ENCODE assay signal across 37 mouse cellular contexts in the genomic region with DNA sequence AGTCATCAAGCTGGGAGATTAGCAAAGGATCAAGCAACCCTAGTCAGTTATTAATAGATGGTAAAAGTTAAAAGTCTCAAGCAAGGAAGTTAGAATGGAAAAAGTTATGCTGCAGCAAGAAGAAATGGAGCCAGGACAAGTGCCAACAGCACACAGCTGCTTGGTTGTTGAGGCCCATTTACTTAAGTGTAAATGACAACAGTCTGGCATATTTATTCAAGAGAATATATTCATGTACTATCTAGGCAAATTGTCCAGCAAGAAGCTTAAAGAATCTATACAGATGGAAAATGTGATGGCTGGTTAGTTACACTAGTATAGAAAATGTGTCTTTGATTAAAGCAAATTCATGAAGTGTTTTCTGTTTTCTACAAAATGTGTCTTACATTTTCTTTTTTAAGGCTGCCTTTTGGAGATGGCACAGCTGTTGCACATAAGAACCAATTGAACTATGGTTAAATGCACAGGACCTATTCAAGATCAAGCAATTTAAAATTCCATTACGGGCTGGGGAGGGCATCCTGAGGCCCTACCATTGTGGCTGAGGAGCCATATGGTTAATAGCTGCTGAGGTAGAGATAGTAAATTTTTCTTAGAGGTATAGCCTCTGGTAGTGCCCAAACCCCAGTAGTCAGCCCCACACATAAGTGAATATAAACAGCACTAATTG. TPM values are rescaled to one million over a fixed set of nuclear protein-coding genes. Genes with fewer than 3 reads are reported as not detected.
DNase-seq lines count a peak whose midpoint lies in the region; ATAC-seq and TF ChIP-seq lines count a peak whose summit lies in the region.
"Had no signal": no experiment of that assay in that cellular context is flagged by ENCODE, and none has a peak within 500 bp of the region (broad histone marks: within the 10 kb centered on the region; RNA-seq: fewer than 3 reads in every experiment).

No protein-coding gene starts in this region.

- no peaks in the 10 kb centered on the region for H3K4me1 ChIP-seq in lung, embryonic 16.5 days (replicated peaks; ENCODE audit: control insufficient read depth, insufficient read depth, low read length)
- no peaks in the 10 kb centered on the region for H3K4me1 ChIP-seq in lung, adult 2 months (ENCODE audit: control insufficient read depth, insufficient read depth, low read length)
- H3K4me1 ChIP-seq in embryonic facial prominence, embryonic 15.5 days = no peaks in the 10 kb centered on the region
- H3K4me1 ChIP-seq: hindbrain, embryonic 12.5 days; limb, embryonic 12.5 days had no signal

- H3K27ac ChIP-seq in lung, embryonic 16.5 days (ENCODE audit: low read length) = no peak overlapping the region
- peak overlapping the region; percentile 69 for H3K27ac ChIP-seq in embryonic facial prominence, embryonic 15.5 days (replicated peaks)
- H3K27ac ChIP-seq: forebrain, embryonic 10.5 days; hindbrain, embryonic 12.5 days; limb, embryonic 12.5 days had no signal

- H3K4me3 ChIP-seq in lung, embryonic 16.5 days (ENCODE audit: low read length) = no peak overlapping the region
- no peak overlapping the region for H3K4me3 ChIP-seq in lung, adult 2 months (replicated peaks; ENCODE audit: extremely low read depth, low read depth, low read length)
- H3K4me3 ChIP-seq in embryonic facial prominence, embryonic 15.5 days (replicated peaks) = no peak overlapping the region
- H3K4me3 ChIP-seq: forebrain, embryonic 10.5 days; hindbrain, embryonic 12.5 days; limb, embryonic 12.5 days had no signal

- no peak overlapping the region for H3K4me2 ChIP-seq in lung, embryonic 16.5 days (ENCODE audit: low read depth, low read length)
- no peak overlapping the region for H3K4me2 ChIP-seq in embryonic facial prominence, embryonic 15.5 days (replicated peaks)
- H3K4me2 ChIP-seq: heart, embryonic 11.5 days; hindbrain, embryonic 12.5 days; limb, embryonic 12.5 days; liver, embryonic 11.5 days; midbrain, embryonic 11.5 days had no signal

- intact Hi-C loops in gastrocnemius, postnatal 36 days (cut with DNase I) = no loop called here

- TF ChIP-seq CTCF in lung, adult 2 months (IDR thresholded peaks at IDR 0.05; ENCODE audit: insufficient read depth, low read length) = no peak

- WGBS in lung, embryonic 16.5 days = 46% methylated on average over 1 of the region's 1 CpGs
- 55% methylated on average over 1 of the region's 1 CpGs for WGBS in lung, adult 2 months
- WGBS in embryonic facial prominence, embryonic 15.5 days = 37% methylated on average over 1 of the region's 1 CpGs

- no peaks in the 10 kb centered on the region for H3K36me3 ChIP-seq in lung, embryonic 16.5 days (ENCODE audit: control insufficient read depth, insufficient read depth, low read length)
- no peaks in the 10 kb centered on the region for H3K36me3 ChIP-seq in embryonic facial prominence, embryonic 15.5 days
- H3K36me3 ChIP-seq: forebrain, embryonic 10.5 days; hindbrain, embryonic 12.5 days; limb, embryonic 12.5 days had no signal

- H3K27me3 ChIP-seq in lung, embryonic 16.5 days (ENCODE audit: control insufficient read depth, insufficient read depth, low read depth, low read length) = no peaks in the 10 kb centered on the region
- no peaks in the 10 kb centered on the region for H3K27me3 ChIP-seq in embryonic facial prominence, embryonic 15.5 days
- H3K27me3 ChIP-seq: hindbrain, embryonic 12.5 days; limb, embryonic 12.5 days had no signal

- TF ChIP-seq POLR2A in lung, adult 2 months (IDR thresholded peaks at IDR 0.05; ENCODE audit: borderline replicate concordance, extremely low read depth, low read depth, low read length) = no peak

- no peaks in the 10 kb centered on the region for H3K9me3 ChIP-seq in lung, embryonic 16.5 days (ENCODE audit: control insufficient read depth, low read length)
- no peaks in the 10 kb centered on the region for H3K9me3 ChIP-seq in embryonic facial prominence, embryonic 15.5 days (replicated peaks)
- H3K9me3 ChIP-seq: forebrain, embryonic 10.5 days; hindbrain, embryonic 12.5 days; limb, embryonic 12.5 days had no signal

- ATAC-seq in lung, embryonic 16.5 days (ENCODE audit: low read depth) = peak; percentile 83
- ATAC-seq in embryonic facial prominence, embryonic 15.5 days (ENCODE audit: insufficient number of reproducible peaks, low FRiP score, low TSS enrichment, low read depth) = peak; percentile 76; the same call in 1 of the 2 replicates
- ATAC-seq: CD4-positive, CD25-positive, alpha-beta regulatory T cell, adult 4 months; intestine, postnatal 0 days had no signal

- H3K9ac ChIP-seq in lung, embryonic 16.5 days (ENCODE audit: low read length) = no peak overlapping the region
- H3K9ac ChIP-seq in embryonic facial prominence, embryonic 15.5 days = no peak overlapping the region
- H3K9ac ChIP-seq: hindbrain, embryonic 12.5 days; limb, embryonic 12.5 days had no signal

- peak; percentile 18 for DNase-seq in gastrocnemius, postnatal 10 days
- no peak for DNase-seq in gastrocnemius, postnatal 36 days
- DNase-seq in lung, adult 2 months = no peak
- DNase-seq in brain, adult 2 months (ENCODE audit: low read depth, low spot score) = peak; percentile 12
- DNase-seq in spleen, adult 12 weeks (ENCODE audit: low spot score) = no peak
- DNase-seq: adrenal gland, postnatal 25 days; cerebellum, adult 2 months; cerebellum, postnatal 14 days; gastrocnemius, postnatal 25 days; heart, adult 18-20 months; heart, postnatal 36 days; kidney, adult 9 months; kidney, postnatal 14 days; layer of hippocampus, adult 9-11 months; right cerebral cortex, postnatal 14 days; spleen, adult 18-20 months; thymus, adult 2 months; thymus, postnatal 36 days had no signal

RNA-seq across cellular contexts. Expression of gene Olfr957, which starts 8.1 kb away (rescaled TPM):
- not detected for total RNA-seq in gastrocnemius, postnatal 10 days (2021)
- total RNA-seq in gastrocnemius, postnatal 36 days (2021) = not detected
- not detected in 2 replicates for polyA plus RNA-seq in lung, embryonic 16.5 days (2015; fragmentation: Nextera tagmentation; extraction: Ambion mirVana)
- not detected in 2 replicates for polyA plus RNA-seq in lung, adult 2 months (2012; rRNA removed)
- polyA plus RNA-seq in embryonic facial prominence, embryonic 15.5 days (2015; fragmentation: Nextera tagmentation; extraction: Ambion mirVana) = 0.40 and 0.59 TPM in 2 replicates
- total RNA-seq: adrenal gland, adult 18-20 months; adrenal gland, postnatal 25 days; gastrocnemius, postnatal 25 days; heart, adult 18-20 months; heart, postnatal 36 days; left cerebral cortex, postnatal 10 days; megakaryocyte progenitor cell, adult 5-6 weeks; monocyte, adult 5-6 weeks had no signal
- polyA plus RNA-seq: CD4-positive, CD25-positive, alpha-beta regulatory T cell, adult 4 months; cerebellum, adult 2 months; cortical plate, adult 2 months; forebrain, embryonic 10.5 days; heart, embryonic 11.5 days; heart, embryonic 16.5 days; hindbrain, embryonic 12.5 days; intestine, postnatal 0 days; limb, embryonic 12.5 days; liver, embryonic 11.5 days; liver, embryonic 16.5 days; midbrain, embryonic 11.5 days; neural tube, embryonic 14.5 days; stomach, embryonic 16.5 days; thymus, adult 2 months had no signal

RNA-seq across cellular contexts. Expression of gene Olfr44, which starts 30.0 kb away (rescaled TPM):
- total RNA-seq in gastrocnemius, postnatal 10 days (2021) = not detected
- not detected for total RNA-seq in gastrocnemius, postnatal 36 days (2021)
- not detected in 2 replicates for polyA plus RNA-seq in lung, embryonic 16.5 days (2015; fragmentation: Nextera tagmentation; extraction: Ambion mirVana)
- not detected in 2 replicates for polyA plus RNA-seq in lung, adult 2 months (2012; rRNA removed)
- not detected in 2 replicates for polyA plus RNA-seq in embryonic facial prominence, embryonic 15.5 days (2015; fragmentation: Nextera tagmentation; extraction: Ambion mirVana)
- total RNA-seq: adrenal gland, adult 18-20 months; adrenal gland, postnatal 25 days; gastrocnemius, postnatal 25 days; heart, adult 18-20 months; heart, postnatal 36 days; left cerebral cortex, postnatal 10 days; megakaryocyte progenitor cell, adult 5-6 weeks; monocyte, adult 5-6 weeks had no signal
- polyA plus RNA-seq: CD4-positive, CD25-positive, alpha-beta regulatory T cell, adult 4 months; cerebellum, adult 2 months; cortical plate, adult 2 months; forebrain, embryonic 10.5 days; heart, embryonic 11.5 days; heart, embryonic 16.5 days; hindbrain, embryonic 12.5 days; intestine, postnatal 0 days; limb, embryonic 12.5 days; liver, embryonic 11.5 days; liver, embryonic 16.5 days; midbrain, embryonic 11.5 days; neural tube, embryonic 14.5 days; stomach, embryonic 16.5 days; thymus, adult 2 months had no signal

RNA-seq across cellular contexts. Expression of gene Olfr958, which starts 30.1 kb away (rescaled TPM):
- total RNA-seq in gastrocnemius, postnatal 10 days (2021) = not detected
- total RNA-seq in gastrocnemius, postnatal 36 days (2021) = not detected
- not detected in 2 replicates for polyA plus RNA-seq in lung, embryonic 16.5 days (2015; fragmentation: Nextera tagmentation; extraction: Ambion mirVana)
- polyA plus RNA-seq in lung, adult 2 months (2012; rRNA removed) = not detected in 2 replicates
- 0.04 TPM in 1 of 2 replicates, not detected in the other for polyA plus RNA-seq in embryonic facial prominence, embryonic 15.5 days (2015; fragmentation: Nextera tagmentation; extraction: Ambion mirVana)
- total RNA-seq: adrenal gland, adult 18-20 months; adrenal gland, postnatal 25 days; gastrocnemius, postnatal 25 days; heart, adult 18-20 months; heart, postnatal 36 days; left cerebral cortex, postnatal 10 days; megakaryocyte progenitor cell, adult 5-6 weeks; monocyte, adult 5-6 weeks had no signal
- polyA plus RNA-seq: CD4-positive, CD25-positive, alpha-beta regulatory T cell, adult 4 months; cerebellum, adult 2 months; cortical plate, adult 2 months; forebrain, embryonic 10.5 days; heart, embryonic 11.5 days; heart, embryonic 16.5 days; hindbrain, embryonic 12.5 days; intestine, postnatal 0 days; limb, embryonic 12.5 days; liver, embryonic 11.5 days; liver, embryonic 16.5 days; midbrain, embryonic 11.5 days; neural tube, embryonic 14.5 days; stomach, embryonic 16.5 days; thymus, adult 2 months had no signal

RNA-seq across cellular contexts. Expression of gene Olfr959, which starts 51.6 kb away (rescaled TPM):
- total RNA-seq in gastrocnemius, postnatal 10 days (2021) = not detected
- not detected for total RNA-seq in gastrocnemius, postnatal 36 days (2021)
- polyA plus RNA-seq in lung, embryonic 16.5 days (2015; fragmentation: Nextera tagmentation; extraction: Ambion mirVana) = not detected in 2 replicates
- polyA plus RNA-seq in lung, adult 2 months (2012; rRNA removed) = not detected in 2 replicates
- polyA plus RNA-seq in embryonic facial prominence, embryonic 15.5 days (2015; fragmentation: Nextera tagmentation; extraction: Ambion mirVana) = 0.14 and 0.19 TPM in 2 replicates
- total RNA-seq: adrenal gland, adult 18-20 months; adrenal gland, postnatal 25 days; gastrocnemius, postnatal 25 days; heart, adult 18-20 months; heart, postnatal 36 days; left cerebral cortex, postnatal 10 days; megakaryocyte progenitor cell, adult 5-6 weeks; monocyte, adult 5-6 weeks had no signal
- polyA plus RNA-seq: CD4-positive, CD25-positive, alpha-beta regulatory T cell, adult 4 months; cerebellum, adult 2 months; cortical plate, adult 2 months; forebrain, embryonic 10.5 days; heart, embryonic 11.5 days; heart, embryonic 16.5 days; hindbrain, embryonic 12.5 days; intestine, postnatal 0 days; limb, embryonic 12.5 days; liver, embryonic 11.5 days; liver, embryonic 16.5 days; midbrain, embryonic 11.5 days; neural tube, embryonic 14.5 days; stomach, embryonic 16.5 days; thymus, adult 2 months had no signal

RNA-seq across cellular contexts. Expression of gene Olfr955, which starts 52.0 kb away (rescaled TPM):
- total RNA-seq in gastrocnemius, postnatal 10 days (2021) = not detected
- not detected for total RNA-seq in gastrocnemius, postnatal 36 days (2021)
- polyA plus RNA-seq in lung, embryonic 16.5 days (2015; fragmentation: Nextera tagmentation; extraction: Ambion mirVana) = not detected in 2 replicates
- not detected in 2 replicates for polyA plus RNA-seq in lung, adult 2 months (2012; rRNA removed)
- polyA plus RNA-seq in embryonic facial prominence, embryonic 15.5 days (2015; fragmentation: Nextera tagmentation; extraction: Ambion mirVana) = not detected in 2 replicates
- total RNA-seq: adrenal gland, adult 18-20 months; adrenal gland, postnatal 25 days; gastrocnemius, postnatal 25 days; heart, adult 18-20 months; heart, postnatal 36 days; left cerebral cortex, postnatal 10 days; megakaryocyte progenitor cell, adult 5-6 weeks; monocyte, adult 5-6 weeks had no signal
- polyA plus RNA-seq: CD4-positive, CD25-positive, alpha-beta regulatory T cell, adult 4 months; cerebellum, adult 2 months; cortical plate, adult 2 months; forebrain, embryonic 10.5 days; heart, embryonic 11.5 days; heart, embryonic 16.5 days; hindbrain, embryonic 12.5 days; intestine, postnatal 0 days; limb, embryonic 12.5 days; liver, embryonic 11.5 days; liver, embryonic 16.5 days; midbrain, embryonic 11.5 days; neural tube, embryonic 14.5 days; stomach, embryonic 16.5 days; thymus, adult 2 months had no signal

Comparison
In these comparisons a context has a peak if more than half of its experiments do, and no peak if none do; other contexts are left out.
1. DNase-seq: peak in gastrocnemius, postnatal 10 days (single experiment) and brain, adult 2 months (single experiment); none in gastrocnemius, postnatal 36 days (0 of 2), lung, adult 2 months (single experiment) and spleen, adult 12 weeks (single experiment).